Mouse (Mus musculus): ENCODE results near the gene Ccdc189.

DNA sequence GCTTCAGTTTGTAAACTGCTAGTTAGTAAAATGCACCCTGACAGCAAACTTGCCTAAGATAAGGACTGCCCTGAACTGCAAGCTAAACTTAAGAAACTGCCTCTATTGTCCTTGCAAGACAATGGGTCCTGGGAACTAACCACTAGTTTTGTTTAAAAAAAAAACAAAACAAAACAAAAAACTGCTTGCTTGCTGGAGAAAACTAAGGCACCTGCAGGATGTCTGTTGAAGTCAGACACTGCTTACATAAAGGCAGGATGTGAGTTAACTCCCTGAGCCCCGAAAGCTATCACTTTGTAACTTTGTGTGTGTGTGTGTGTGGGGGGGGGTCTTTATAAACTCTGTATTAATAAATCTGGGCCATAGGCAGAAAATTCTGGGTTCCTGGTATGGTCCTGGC lies 28.5 kb upstream of the Ccdc189 start:
- TF ChIP-seq POLR2A (IDR thresholded peaks at IDR 0.05; ENCODE audit: insufficient read depth, low read length) (no peak), CTCF (IDR thresholded peaks at IDR 0.05; ENCODE audit: low read depth, low read length) (no peak)

All from ES-Bruce4 (cell line).